Comparison of ENCODE assay signal across 27 mouse cellular contexts in the genomic region with DNA sequence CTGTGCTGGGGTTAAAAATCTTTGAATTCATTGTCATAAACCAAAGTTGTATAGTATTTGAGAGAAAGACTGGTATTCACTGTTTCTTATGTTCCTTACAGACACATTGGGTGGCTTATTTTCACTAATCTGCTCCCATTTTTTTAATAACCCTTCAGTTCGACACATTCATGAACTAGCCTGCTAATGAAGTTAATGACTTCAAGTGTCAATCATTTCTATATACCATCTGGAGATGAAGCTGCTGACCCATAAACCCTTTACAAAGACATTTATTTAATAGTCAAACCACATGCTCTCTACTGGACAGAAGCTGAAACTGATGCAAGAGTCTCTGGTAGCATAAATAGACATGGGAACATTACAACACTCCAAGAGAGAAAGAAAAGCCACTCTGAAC.
"Had no signal": no experiment of that assay in that cellular context is flagged by ENCODE, and none has a peak within 500 bp of the region (broad histone marks: within the 10 kb centered on the region; RNA-seq: fewer than 3 reads in every experiment).

No protein-coding gene starts in this region.

- H3K27me3 ChIP-seq: heart, embryonic 13.5 days; heart, embryonic 15.5 days; hindbrain, embryonic 13.5 days; hindbrain, embryonic 15.5 days; kidney, embryonic 15.5 days; limb, embryonic 13.5 days; limb, embryonic 15.5 days; liver, embryonic 12.5 days had no signal

- H3K27ac ChIP-seq: gastrocnemius, adult 2 months; heart, embryonic 10.5 days; heart, embryonic 13.5 days; heart, embryonic 15.5 days; hindbrain, embryonic 13.5 days; hindbrain, embryonic 15.5 days; hindbrain, postnatal 0 days; kidney, embryonic 15.5 days; kidney, postnatal 0 days; limb, embryonic 13.5 days; limb, embryonic 15.5 days; liver, embryonic 12.5 days; liver, embryonic 14.5 days had no signal

- H3K4me2 ChIP-seq: heart, embryonic 13.5 days; heart, embryonic 15.5 days; hindbrain, embryonic 13.5 days; hindbrain, embryonic 15.5 days; kidney, embryonic 15.5 days; limb, embryonic 13.5 days; limb, embryonic 15.5 days; liver, embryonic 12.5 days had no signal

- H3K36me3 ChIP-seq: heart, embryonic 10.5 days; heart, embryonic 13.5 days; heart, embryonic 15.5 days; hindbrain, embryonic 13.5 days; hindbrain, embryonic 15.5 days; kidney, embryonic 15.5 days; limb, embryonic 13.5 days; limb, embryonic 15.5 days; liver, embryonic 12.5 days had no signal

- H3K9ac ChIP-seq: heart, embryonic 13.5 days; heart, embryonic 15.5 days; hindbrain, embryonic 13.5 days; hindbrain, embryonic 15.5 days; kidney, embryonic 15.5 days; limb, embryonic 13.5 days; limb, embryonic 15.5 days; liver, embryonic 12.5 days; liver, embryonic 14.5 days had no signal

- ATAC-seq: hindbrain, postnatal 0 days; intestine, embryonic 16.5 days; liver, embryonic 12.5 days had no signal

- H3K4me1 ChIP-seq: heart, embryonic 10.5 days; heart, embryonic 13.5 days; heart, embryonic 15.5 days; hindbrain, embryonic 13.5 days; hindbrain, embryonic 15.5 days; kidney, embryonic 15.5 days; limb, embryonic 13.5 days; limb, embryonic 15.5 days; liver, embryonic 12.5 days had no signal

- H3K9me3 ChIP-seq: heart, embryonic 10.5 days; heart, embryonic 13.5 days; heart, embryonic 15.5 days; hindbrain, embryonic 13.5 days; hindbrain, embryonic 15.5 days; kidney, embryonic 15.5 days; limb, embryonic 15.5 days; liver, embryonic 12.5 days had no signal

- DNase-seq: gastrocnemius, adult 2 months; gastrocnemius, postnatal 10 days; gastrocnemius, postnatal 25 days; heart, adult 18-20 months; heart, postnatal 14 days; heart, postnatal 36 days; kidney, adult 11 months; kidney, adult 2 months; kidney, adult 9 months; kidney, postnatal 14 days; kidney, postnatal 36 days; layer of hippocampus, adult 9-11 months; layer of hippocampus, postnatal 36 days; left cerebral cortex, postnatal 4 days had no signal

- H3K4me3 ChIP-seq: gastrocnemius, adult 2 months; heart, embryonic 10.5 days; heart, embryonic 13.5 days; heart, embryonic 15.5 days; hindbrain, embryonic 13.5 days; hindbrain, embryonic 15.5 days; kidney, embryonic 15.5 days; limb, embryonic 13.5 days; limb, embryonic 15.5 days; liver, embryonic 12.5 days had no signal
